Mouse (Mus musculus): ENCODE measurements at regions not wholly inside any gene's neighbourhood (a gene's known extent, or its start where the extent isn't known, plus 50 kb on each side); places are given as distances from the start of the nearest gene placed in this dataset.

- 3% methylated on average over 35 of the region's 35 CpGs for WGBS
- H3K4me1 ChIP-seq (ENCODE audit: control insufficient read depth, insufficient read depth, low read length), result peaks cover 13% of the 10 kb centered on the region
- TF ChIP-seq CTCF (IDR thresholded peaks at IDR 0.05; ENCODE audit: insufficient read depth, low read depth, low read length), result no peak
- no peak for TF ChIP-seq POLR2A (IDR thresholded peaks at IDR 0.05; ENCODE audit: insufficient read depth, low read depth, low read length)
- peak overlapping the region; percentile 46 for H3K4me3 ChIP-seq (ENCODE audit: insufficient read depth, low read depth, low read length)
- H3K27ac ChIP-seq (ENCODE audit: insufficient read depth, low read depth, low read length), result peak overlapping the region; percentile 65
Observed at GRCm38 (mm10) chr15:37135590-37136164, 128.1 kb upstream of the Zfp706 start.

GRCm38 (mm10) chr15:37134913-37135589 is 127.5 kb upstream of the Zfp706 start:
- TF ChIP-seq CTCF (IDR thresholded peaks at IDR 0.05; ENCODE audit: insufficient read depth, low read depth, low read length) (no peak), POLR2A (IDR thresholded peaks at IDR 0.05; ENCODE audit: insufficient read depth, low read depth, low read length) (no peak)
- H3K4me1 ChIP-seq (ENCODE audit: control insufficient read depth, insufficient read depth, low read length), result peaks cover 13% of the 10 kb centered on the region
- H3K27ac ChIP-seq (ENCODE audit: insufficient read depth, low read depth, low read length), result peak overlapping the region; percentile 65
- H3K4me3 ChIP-seq (ENCODE audit: insufficient read depth, low read depth, low read length), result peak overlapping the region; percentile 46
- 17% methylated on average over 20 of the region's 20 CpGs for WGBS

- Histone ChIP-seq H3K4me3 (ENCODE audit: insufficient read depth, low read depth, low read length) (no peak overlapping the region), H3K27ac (ENCODE audit: insufficient read depth, low read depth, low read length) (no peak overlapping the region), H3K4me1 (ENCODE audit: control insufficient read depth, insufficient read depth, low read length) (peaks cover 13% of the 10 kb centered on the region)
- TF ChIP-seq CTCF (IDR thresholded peaks at IDR 0.05; ENCODE audit: insufficient read depth, low read depth, low read length), result no peak
- no peak for TF ChIP-seq POLR2A (IDR thresholded peaks at IDR 0.05; ENCODE audit: insufficient read depth, low read depth, low read length)
- 23% methylated on average over 4 of the region's 4 CpGs for WGBS
Observed at GRCm38 (mm10) chr15:37134386-37134785, 126.8 kb upstream of the Zfp706 start.

GRCm38 (mm10) chr15:37133916-37134315 is 126.3 kb upstream of the Zfp706 start:
- TF ChIP-seq POLR2A (IDR thresholded peaks at IDR 0.05; ENCODE audit: insufficient read depth, low read depth, low read length) (no peak), CTCF (IDR thresholded peaks at IDR 0.05; ENCODE audit: insufficient read depth, low read depth, low read length) (no peak)
- no peak overlapping the region for H3K4me3 ChIP-seq (ENCODE audit: insufficient read depth, low read depth, low read length)
- H3K27ac ChIP-seq (ENCODE audit: insufficient read depth, low read depth, low read length), result no peak overlapping the region
- H3K4me1 ChIP-seq (ENCODE audit: control insufficient read depth, insufficient read depth, low read length), result peaks cover 13% of the 10 kb centered on the region
- WGBS, result 21% methylated on average over 5 of the region's 5 CpGs

- TF ChIP-seq CTCF (IDR thresholded peaks at IDR 0.05; ENCODE audit: insufficient read depth, low read depth, low read length), result no peak
- TF ChIP-seq POLR2A (IDR thresholded peaks at IDR 0.05; ENCODE audit: insufficient read depth, low read depth, low read length), result no peak
- H3K27ac ChIP-seq (ENCODE audit: insufficient read depth, low read depth, low read length), result no peak overlapping the region
Observed at GRCm38 (mm10) chr15:37127681-37128080, 120.1 kb upstream of the Zfp706 start.

GRCm38 (mm10) chr15:37127170-37127569 is 119.6 kb upstream of the Zfp706 start:
- Histone ChIP-seq H3K27ac (ENCODE audit: insufficient read depth, low read depth, low read length) (no peak overlapping the region), H3K4me3 (ENCODE audit: insufficient read depth, low read depth, low read length) (no peak overlapping the region), H3K4me1 (ENCODE audit: control insufficient read depth, insufficient read depth, low read length) (no peaks in the 10 kb centered on the region)
- no peak for TF ChIP-seq POLR2A (IDR thresholded peaks at IDR 0.05; ENCODE audit: insufficient read depth, low read depth, low read length)
- TF ChIP-seq CTCF (IDR thresholded peaks at IDR 0.05; ENCODE audit: insufficient read depth, low read depth, low read length), result no peak
- WGBS, result 84% methylated on average over 4 of the region's 4 CpGs

More at GRCm38 (mm10) chr15:37127681-37128080, 120.1 kb upstream of the Zfp706 start:
- Histone ChIP-seq H3K4me3 (ENCODE audit: insufficient read depth, low read depth, low read length) (no peak overlapping the region), H3K4me1 (ENCODE audit: control insufficient read depth, insufficient read depth, low read length) (no peaks in the 10 kb centered on the region)
- 87% methylated on average over 7 of the region's 7 CpGs for WGBS

- WGBS, result 73% methylated on average over 4 of the region's 4 CpGs
- no peak overlapping the region for H3K27ac ChIP-seq (ENCODE audit: insufficient read depth, low read depth, low read length)
- TF ChIP-seq CTCF (IDR thresholded peaks at IDR 0.05; ENCODE audit: insufficient read depth, low read depth, low read length) (no peak), POLR2A (IDR thresholded peaks at IDR 0.05; ENCODE audit: insufficient read depth, low read depth, low read length) (no peak)
Observed at GRCm38 (mm10) chr15:37125823-37126222, 118.2 kb upstream of the Zfp706 start.

GRCm38 (mm10) chr15:37124951-37125350 is 117.4 kb upstream of the Zfp706 start:
- TF ChIP-seq CTCF (IDR thresholded peaks at IDR 0.05; ENCODE audit: insufficient read depth, low read depth, low read length) (no peak), POLR2A (IDR thresholded peaks at IDR 0.05; ENCODE audit: insufficient read depth, low read depth, low read length) (no peak)
- Histone ChIP-seq H3K4me1 (ENCODE audit: control insufficient read depth, insufficient read depth, low read length) (no peaks in the 10 kb centered on the region), H3K4me3 (ENCODE audit: insufficient read depth, low read depth, low read length) (no peak overlapping the region), H3K27ac (ENCODE audit: insufficient read depth, low read depth, low read length) (no peak overlapping the region)
- WGBS, result 78% methylated on average over 2 of the region's 2 CpGs

More at GRCm38 (mm10) chr15:37125823-37126222, 118.2 kb upstream of the Zfp706 start:
- Histone ChIP-seq H3K4me1 (ENCODE audit: control insufficient read depth, insufficient read depth, low read length) (no peaks in the 10 kb centered on the region), H3K4me3 (ENCODE audit: insufficient read depth, low read depth, low read length) (no peak overlapping the region)

GRCm38 (mm10) chr15:37124299-37124698 is 116.7 kb upstream of the Zfp706 start:
- Histone ChIP-seq H3K4me1 (ENCODE audit: control insufficient read depth, insufficient read depth, low read length) (no peaks in the 10 kb centered on the region), H3K27ac (ENCODE audit: insufficient read depth, low read depth, low read length) (no peak overlapping the region), H3K4me3 (ENCODE audit: insufficient read depth, low read depth, low read length) (no peak overlapping the region)
- TF ChIP-seq CTCF (IDR thresholded peaks at IDR 0.05; ENCODE audit: insufficient read depth, low read depth, low read length) (no peak), POLR2A (IDR thresholded peaks at IDR 0.05; ENCODE audit: insufficient read depth, low read depth, low read length) (no peak)
- 50% methylated on average over 7 of the region's 7 CpGs for WGBS

All from olfactory bulb, adult 2 months (tissue).